In the genomic region with DNA sequence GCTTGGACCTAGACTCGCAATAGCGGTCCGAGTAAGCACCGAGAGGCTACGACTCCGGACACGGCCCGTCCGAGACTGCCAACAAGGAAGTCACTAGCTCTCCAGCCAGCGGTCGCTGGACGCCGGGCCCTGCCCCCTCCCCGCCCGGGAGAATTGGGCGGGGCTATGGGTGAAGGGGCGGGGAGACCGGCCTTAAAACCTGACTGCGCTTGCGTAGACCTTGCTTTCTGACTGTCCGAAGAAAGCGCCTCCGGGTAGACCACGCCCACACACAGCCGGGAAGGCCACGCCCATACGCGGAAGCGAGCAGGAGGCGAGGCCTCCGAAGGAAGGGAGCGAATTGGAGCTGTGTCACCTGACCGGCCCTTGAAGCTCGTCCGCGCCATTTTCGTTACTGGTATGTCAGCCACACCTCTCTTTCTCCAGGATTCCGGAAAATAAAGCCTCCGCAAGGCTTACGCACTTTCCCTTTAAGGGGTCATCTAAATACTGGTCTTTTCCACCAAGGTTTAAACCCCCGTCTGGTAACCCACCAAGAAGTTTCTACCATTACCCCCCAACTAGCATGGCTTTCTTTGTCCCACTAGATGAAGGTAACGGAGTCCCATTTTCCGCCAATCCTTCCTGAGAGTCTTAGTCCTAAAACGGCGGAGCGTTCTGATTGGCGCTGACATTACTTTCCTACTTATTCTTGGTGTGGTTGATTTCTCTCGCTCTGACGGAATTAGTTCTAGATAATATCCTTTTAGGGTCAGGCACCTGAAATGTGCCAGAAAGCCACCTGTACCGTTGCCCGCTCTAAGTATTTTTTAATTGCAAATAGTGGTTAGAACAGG, we compare ENCODE assay signal across 7 mouse cellular contexts. TPM values are rescaled to one million over a fixed set of nuclear protein-coding genes. Genes with fewer than 3 reads are reported as not detected.
DNase-seq lines count a peak whose midpoint lies in the region; ATAC-seq lines count a peak whose summit lies in the region.

A gene (minus strand): TSS at position 141 of the 836 bp plus-strand sequence.

- H3K27ac ChIP-seq in intestine, embryonic 15.5 days, result 0 out of 2 replicates have a peak within 1 kb of the TSS, but pooled peaks have one; percentile 58
- H3K27ac ChIP-seq in midbrain, embryonic 10.5 days (replicated peaks), result peak within 1 kb of the TSS; percentile 89

- H3K4me3 ChIP-seq in intestine, embryonic 15.5 days (replicated peaks), result peak within 1 kb of the TSS; percentile 72
- peak within 1 kb of the TSS; percentile 67 for H3K4me3 ChIP-seq in midbrain, embryonic 10.5 days

- peak within 1 kb of the TSS; percentile 78 for H3K4me2 ChIP-seq in intestine, embryonic 15.5 days (replicated peaks)

- ATAC-seq in intestine, embryonic 15.5 days, result peak; percentile 99

- H3K27me3 ChIP-seq in intestine, embryonic 15.5 days (replicated peaks), result 0 out of 2 replicates have a peak, but pooled peaks cover 2% of the 10 kb centered on the region
- peaks cover 58% of the 10 kb centered on the region for H3K27me3 ChIP-seq in midbrain, embryonic 10.5 days (ENCODE audit: low read depth, poor library complexity, severe bottlenecking)

- WGBS in intestine, embryonic 15.5 days, result under 1% methylated on average over 51 of the region's 51 CpGs
- WGBS in midbrain, embryonic 10.5 days, result under 1% methylated on average over 51 of the region's 51 CpGs

- H3K4me1 ChIP-seq in intestine, embryonic 15.5 days (replicated peaks), result 0 out of 2 replicates have a peak, but pooled peaks cover 3% of the 10 kb centered on the region
- H3K4me1 ChIP-seq in midbrain, embryonic 10.5 days, result peaks cover 8% of the 10 kb centered on the region; the same call in 1 of the 2 replicates

- peak within 1 kb of the TSS; percentile 54 for H3K9ac ChIP-seq in intestine, embryonic 15.5 days

- H3K9me3 ChIP-seq in intestine, embryonic 15.5 days, result no peaks in the 10 kb centered on the region
- H3K9me3 ChIP-seq in midbrain, embryonic 10.5 days (replicated peaks), result no peaks in the 10 kb centered on the region

- peak; percentile 98 to 99 for DNase-seq in adrenal gland, adult 18-20 months (ENCODE audit: low spot score in 2 of 2)
- peak; percentile 99 for DNase-seq in embryo, embryonic 11 days
- DNase-seq in gastrocnemius, postnatal 36 days, result peak; percentile 98
- peak; percentile 97 to 99 for DNase-seq in left cerebral cortex, postnatal 25 days (ENCODE audit: low spot score in 2 of 2)
- DNase-seq in midbrain, embryonic 10.5 days (ENCODE audit: low spot score), result peak; percentile 100
- peak; percentile 92 for DNase-seq in right cerebral cortex, postnatal 4 days

- H3K36me3 ChIP-seq in intestine, embryonic 15.5 days, result no peaks in the 10 kb centered on the region
- no peaks in the 10 kb centered on the region for H3K36me3 ChIP-seq in midbrain, embryonic 10.5 days

- intact Hi-C loops in gastrocnemius, postnatal 36 days (cut with DNase I), result no loop called here
- intact Hi-C loops in left cerebral cortex, postnatal 25 days (cut with DNase I), result loop anchor here (5.0 kb wide), 1 partner anchor 140 kb away; no protein-coding TSS in a partner anchor

RNA-seq across cellular contexts. Expression of the gene that starts here (rescaled TPM):
- 10 to 100 TPM; 43.6 to 59.0 TPM for total RNA-seq in adrenal gland, adult 18-20 months (2021)
- total RNA-seq in gastrocnemius, postnatal 36 days (2021), result 1 to 10 TPM; 2.1 to 3.6 TPM
- polyA plus RNA-seq in intestine, embryonic 15.5 days (2015; fragmentation: Nextera tagmentation; extraction: Ambion mirVana), result 37.0 and 40.3 TPM in 2 replicates
- total RNA-seq in left cerebral cortex, postnatal 25 days (2021), result 10 to 100 TPM in 1 of 2 experiments, 1 to 10 TPM in 1; 9.1 to 10.8 TPM
- 8.6 and 10.2 TPM in 2 replicates for polyA plus RNA-seq in midbrain, embryonic 10.5 days (2016; fragmentation: Nextera tagmentation; extraction: Ambion mirVana)

Comparison
In these comparisons a context has a peak if more than half of its experiments do, and no peak if none do; other contexts are left out.
1. Peak in every context shown above with its lines: DNase-seq, ATAC-seq, H3K4me3 ChIP-seq and H3K27ac ChIP-seq.